Mouse (Mus musculus) small intestine, adult 2 months (tissue): ENCODE data around the gene March7.

Experiments used
- CTCF ChIP-seq: fragments of 200-500 bp; IDR thresholded peaks from 2 replicates; pipeline ENCODE4 v1.5.1; 2012; ENCODE audit warnings: low read depth, mild to moderate bottlenecking, control low read depth, inconsistent platforms, low read length, moderate library complexity, mixed read lengths; ENCODE audit not compliant: insufficient replicate concordance, insufficient read length; ENCODE audit errors: extremely low read depth
- POLR2A ChIP-seq: fragments of 200-500 bp; IDR thresholded peaks from 2 replicates; pipeline ENCODE4 v1.6.1; 2012; ENCODE audit warnings: low read depth, mild to moderate bottlenecking, control low read depth, inconsistent platforms, low read length, moderate library complexity

DNA sequence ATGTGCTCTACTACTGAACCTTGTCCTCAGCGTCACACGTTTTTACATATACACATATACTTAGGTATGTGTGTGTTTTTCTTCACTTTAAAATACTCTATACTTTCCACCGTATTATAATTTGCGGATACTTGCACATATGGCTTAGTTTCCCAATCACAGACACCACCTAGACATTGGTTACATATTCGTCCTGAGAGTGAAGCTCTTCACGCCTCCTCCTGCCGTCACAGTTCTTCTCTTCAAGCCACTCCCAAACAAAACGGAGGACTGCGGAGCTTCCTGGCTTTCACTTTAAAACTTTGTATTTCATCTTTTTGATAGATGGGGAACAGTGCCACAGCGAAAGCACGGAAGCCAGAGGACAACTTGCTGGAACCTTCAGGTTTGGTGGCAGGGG, 44.0 kb upstream of the March7 start:
- TF ChIP-seq CTCF (no peak), POLR2A (no peak)
